Mouse (Mus musculus): Measurements from ENCODE around the gene Sh3pxd2a.

Gene Sh3pxd2a

GRCm38 (mm10) chr19:47304170-47304745 lies 159.9 kb downstream of the Sh3pxd2a start:
- DNase-seq = no peak

DNA sequence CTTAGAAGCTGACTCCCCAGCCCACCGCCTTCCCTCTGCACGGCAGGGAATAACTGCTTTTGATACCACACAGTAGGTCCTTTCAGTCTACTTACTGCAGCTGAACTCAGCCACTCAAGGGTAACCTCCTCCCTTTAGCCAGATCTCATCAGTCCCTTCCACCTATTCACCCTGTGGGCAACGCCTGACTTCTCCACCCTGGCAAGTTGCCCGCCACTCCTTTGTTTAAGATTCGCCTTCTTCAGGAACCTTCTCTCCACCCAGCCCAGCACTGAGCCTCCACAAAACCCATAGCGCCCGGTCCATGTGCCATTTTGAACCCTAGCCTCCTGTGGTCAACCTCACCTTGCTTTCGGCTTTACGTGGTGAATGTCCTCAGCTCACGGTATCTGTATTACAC lies 161.1 kb downstream of the Sh3pxd2a start:
- DNase-seq = peak; percentile 77

DNA sequence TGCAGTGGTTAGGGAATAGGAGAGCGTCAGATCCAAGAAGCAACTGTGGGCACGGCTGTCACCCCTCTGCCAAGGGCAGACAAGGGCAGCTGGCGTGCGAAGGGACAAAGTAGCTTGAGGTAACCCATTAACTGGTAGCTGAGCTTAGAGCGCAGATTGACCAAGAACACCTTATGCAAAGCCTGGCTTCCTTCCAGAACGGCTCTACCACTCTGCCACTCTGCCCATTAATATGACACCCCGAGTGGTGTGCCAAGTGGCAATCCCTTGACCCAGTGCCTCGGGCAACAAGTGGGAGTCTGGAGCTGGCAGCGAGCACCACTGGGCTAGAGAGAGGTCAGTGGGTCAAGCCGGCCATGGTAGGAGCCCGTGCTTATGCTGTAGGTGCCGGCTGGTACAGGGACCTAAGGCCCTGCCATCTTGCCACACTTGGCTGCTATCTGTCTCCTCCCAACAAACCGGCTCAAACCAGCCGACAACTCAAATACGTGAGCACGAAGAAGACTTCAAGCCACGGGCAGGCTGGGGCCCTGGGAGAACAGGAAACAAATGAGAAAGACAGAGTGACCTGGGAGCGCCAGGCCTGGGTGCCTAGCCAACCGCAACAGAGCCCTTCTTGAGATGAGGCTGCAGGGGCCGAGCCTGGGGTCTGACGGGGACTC lies 161.9 kb downstream of the Sh3pxd2a start:
- peak; percentile 72 for DNase-seq

DNA sequence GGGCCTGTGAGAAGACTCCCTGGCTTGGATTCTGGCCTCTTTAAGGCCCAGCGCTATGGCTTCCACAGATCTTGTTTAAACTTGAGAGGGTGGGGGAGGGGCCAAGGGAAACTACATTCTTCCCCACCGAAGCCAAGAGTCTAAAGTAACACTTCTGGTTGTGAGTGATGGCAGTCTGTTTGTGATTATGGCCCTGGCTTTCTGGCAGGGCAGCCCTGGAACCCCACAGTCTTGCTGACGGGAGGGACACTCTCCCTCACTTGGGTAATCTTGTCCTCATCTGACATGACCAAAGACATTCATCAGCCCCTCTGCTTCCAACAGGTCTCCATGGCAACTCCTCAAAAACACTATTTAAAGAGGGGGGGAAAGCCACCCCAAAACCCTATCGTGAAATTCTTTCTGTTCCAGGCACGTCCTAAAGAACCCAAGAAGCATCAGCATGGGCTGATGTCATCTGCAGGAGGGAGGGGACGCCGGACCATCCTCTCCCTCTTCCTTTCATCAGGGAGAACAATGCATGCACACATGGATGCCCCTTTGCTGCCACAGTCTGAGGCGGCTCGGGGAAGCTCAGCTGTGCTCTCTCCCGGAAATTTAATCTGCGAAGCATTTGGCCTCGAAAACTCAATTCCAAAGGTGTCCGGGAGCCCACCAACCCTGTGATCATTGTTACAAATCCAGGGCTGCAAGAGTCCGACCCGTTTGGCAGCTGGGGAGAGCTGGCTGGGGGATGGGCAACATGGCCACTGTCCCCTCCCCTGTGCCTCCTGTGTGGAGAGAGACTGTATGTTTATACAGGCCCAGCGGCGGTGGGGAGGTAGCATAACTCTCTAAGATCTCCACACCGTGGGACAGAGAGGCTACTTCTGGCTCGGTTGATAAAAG lies 162.7 kb downstream of the Sh3pxd2a start:
- DNase-seq = peak; percentile 86

- DNase-seq = no peak
Measured at GRCm38 (mm10) chr19:47298100-47298499, 166.1 kb downstream of the Sh3pxd2a start.

GRCm38 (mm10) chr19:47292451-47292951 lies 171.7 kb downstream of the Sh3pxd2a start:
- peak; percentile 65 for DNase-seq

GRCm38 (mm10) chr19:47291307-47292080 lies 172.7 kb downstream of the Sh3pxd2a start:
- peak; percentile 81 for DNase-seq

DNA sequence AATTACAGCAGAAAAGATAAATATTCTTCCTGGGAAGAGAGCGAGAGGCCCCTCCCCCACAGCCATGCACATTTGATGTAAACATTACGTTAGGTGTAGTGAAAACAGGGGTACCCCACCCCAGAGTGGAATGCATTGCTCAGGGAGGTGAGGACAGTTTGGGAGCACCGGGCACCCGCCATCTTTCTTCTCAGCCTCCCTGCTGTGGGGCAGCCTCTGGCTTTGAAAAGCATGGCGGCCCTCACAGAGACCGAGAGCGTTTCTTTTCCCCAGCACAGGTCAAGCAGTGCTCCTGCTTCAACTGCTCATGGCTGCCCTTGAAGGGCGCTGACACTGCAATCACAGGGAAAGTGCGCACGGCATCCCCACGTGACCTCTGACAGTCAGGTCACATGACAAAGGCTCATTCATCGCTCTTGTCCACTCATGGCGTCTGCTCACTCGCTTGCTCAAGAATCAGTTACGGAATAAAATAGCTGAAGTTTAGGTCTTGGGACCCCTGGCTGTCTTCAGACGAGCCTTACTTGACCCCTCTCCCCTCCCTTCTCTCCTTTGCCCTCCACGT lies 177.2 kb downstream of the Sh3pxd2a start:
- no peak for DNase-seq

- DNase-seq = no peak
Measured at GRCm38 (mm10) chr19:47285581-47285980, 178.6 kb downstream of the Sh3pxd2a start.

- no peak for DNase-seq
Measured at GRCm38 (mm10) chr19:47282688-47283215, 181.4 kb downstream of the Sh3pxd2a start.

DNA sequence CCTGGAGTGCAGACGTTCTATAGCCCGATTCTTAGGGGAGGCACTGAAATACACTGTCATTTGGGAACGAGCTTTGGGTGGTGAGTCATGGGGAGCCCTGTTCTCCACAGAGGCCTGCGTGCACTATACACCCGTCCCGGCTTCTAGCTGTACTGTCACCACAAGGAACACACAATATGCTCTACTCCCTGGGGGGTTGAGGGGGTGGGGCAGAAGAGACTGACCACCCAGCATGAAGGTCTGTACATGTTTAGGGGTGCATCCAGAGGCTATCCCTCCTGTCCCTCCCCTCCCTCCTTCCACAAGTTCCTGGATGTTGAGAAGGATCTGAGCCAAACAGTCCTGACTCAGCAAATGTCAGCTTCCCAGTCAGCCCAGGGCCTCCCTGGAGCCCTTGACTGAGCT lies 182.1 kb downstream of the Sh3pxd2a start:
- DNase-seq = peak; percentile 53

DNA sequence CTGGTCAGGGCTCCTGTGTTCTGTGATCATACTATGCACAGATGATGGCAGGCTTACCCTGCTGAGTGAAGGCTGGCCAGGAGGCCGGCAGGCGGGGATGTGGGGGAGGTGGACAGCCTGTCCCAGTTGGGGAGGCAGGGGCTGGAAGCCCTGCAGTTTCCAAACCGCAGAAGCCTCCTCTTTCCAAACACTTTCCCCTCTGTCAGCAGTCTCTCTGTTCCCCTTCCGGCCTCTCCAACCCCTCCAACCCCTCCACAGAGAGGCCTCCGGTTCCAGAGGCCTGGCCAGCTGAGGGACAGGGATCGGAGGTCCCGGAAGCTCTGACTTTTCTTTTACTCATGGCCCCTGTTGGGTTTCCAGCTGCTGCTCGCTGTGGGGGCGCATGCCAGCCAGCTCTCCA lies 183.3 kb downstream of the Sh3pxd2a start:
- peak; percentile 79 for DNase-seq

DNA sequence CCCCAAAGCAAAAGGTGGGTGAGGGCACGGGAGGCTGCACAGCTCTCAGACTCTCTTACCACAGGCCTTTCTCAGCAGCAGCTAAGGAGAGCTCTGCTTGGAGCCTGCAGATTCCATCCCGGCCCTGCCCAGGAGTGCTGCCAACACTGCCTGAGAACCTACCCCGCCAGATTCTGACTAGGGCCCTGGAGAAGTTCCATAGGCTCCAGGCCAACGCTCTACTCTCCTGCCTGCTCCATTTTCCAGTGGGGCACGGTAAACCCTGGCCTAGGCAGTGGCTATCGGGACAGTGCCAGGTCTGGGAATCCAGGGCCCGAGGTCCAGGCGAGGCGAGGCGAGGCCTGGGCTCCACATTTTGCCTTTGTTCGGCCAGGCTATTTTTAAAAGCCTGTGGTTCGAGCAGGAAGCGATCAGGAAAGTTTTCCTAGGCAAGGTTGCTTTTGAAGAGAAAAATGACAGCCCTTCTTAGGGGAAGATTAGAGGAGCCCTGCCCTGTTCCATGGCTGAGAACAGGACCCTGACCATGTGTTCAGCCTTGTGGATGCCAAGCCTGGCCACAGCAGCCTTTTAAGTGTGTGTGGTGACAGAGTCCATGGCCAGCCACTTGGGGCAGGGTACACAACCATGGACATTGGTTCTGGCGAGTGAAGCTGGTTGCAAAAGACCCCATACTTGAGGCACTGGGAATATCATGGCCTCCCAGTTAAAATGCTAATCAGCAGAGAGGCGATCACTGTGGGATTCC lies 184.2 kb downstream of the Sh3pxd2a start:
- peak; percentile 89 for DNase-seq

DNA sequence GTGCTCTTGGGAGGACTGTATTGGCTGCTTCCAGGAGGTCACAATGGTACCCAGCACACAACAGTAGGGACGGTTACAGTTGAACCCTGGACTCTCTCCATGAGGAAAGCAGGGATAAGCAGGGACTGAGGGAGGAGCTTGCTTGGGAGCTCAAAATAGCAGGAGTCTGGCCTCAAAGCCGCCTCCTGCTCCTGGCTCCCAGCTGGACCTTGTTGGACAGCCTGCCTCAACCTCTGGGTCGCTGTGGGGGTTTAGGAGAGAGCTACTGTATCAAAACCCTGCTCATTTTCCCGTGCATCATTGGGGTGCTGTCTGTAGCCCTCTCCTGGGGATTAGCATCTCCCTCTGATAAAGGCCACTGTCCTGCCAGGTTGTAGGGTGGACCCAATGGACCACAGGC lies 184.8 kb downstream of the Sh3pxd2a start:
- peak; percentile 71 for DNase-seq

DNA sequence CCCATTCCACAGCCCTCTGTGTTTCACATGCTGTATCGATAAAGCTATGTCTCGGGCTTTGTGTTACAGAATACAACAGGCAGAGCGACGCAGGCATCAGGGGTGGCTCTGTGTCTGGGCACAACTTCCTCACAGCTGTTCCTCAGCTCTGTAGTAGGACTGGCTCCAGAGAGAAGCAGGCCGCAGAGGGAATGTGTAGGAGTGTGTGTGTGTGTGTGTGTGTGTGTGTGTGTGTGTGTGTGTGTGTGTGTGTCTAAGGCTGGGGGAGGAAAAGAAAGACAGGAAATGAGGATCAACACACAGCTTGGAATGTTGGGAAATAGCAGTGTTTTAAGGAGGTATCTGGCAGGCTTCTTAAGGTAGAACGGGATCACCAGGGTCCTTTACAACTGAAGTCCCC lies 187.5 kb downstream of the Sh3pxd2a start:
- peak; percentile 78 for DNase-seq

DNA sequence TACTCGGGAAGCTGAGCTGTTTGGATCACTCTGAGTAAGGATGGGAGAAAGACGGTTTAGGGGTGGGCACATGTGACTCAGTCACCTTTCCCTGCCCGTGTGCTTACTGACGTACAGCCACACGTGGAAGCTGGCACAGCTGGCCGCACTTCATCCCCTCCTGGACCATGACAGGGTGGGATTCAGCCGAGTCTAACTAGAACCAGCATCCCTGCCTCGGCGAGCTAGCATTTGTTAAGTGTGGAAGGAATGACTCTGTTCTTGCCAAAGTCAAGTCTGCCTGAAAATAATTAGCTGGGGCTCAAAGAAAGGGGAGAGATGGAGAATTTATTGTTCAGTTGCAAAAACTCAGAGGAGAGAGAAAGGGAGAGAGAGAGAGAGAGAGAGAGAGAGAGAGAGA lies 193.7 kb downstream of the Sh3pxd2a start:
- DNase-seq = no peak

GRCm38 (mm10) chr19:47269729-47270128 lies 194.5 kb downstream of the Sh3pxd2a start:
- peak; percentile 65 for DNase-seq

DNA sequence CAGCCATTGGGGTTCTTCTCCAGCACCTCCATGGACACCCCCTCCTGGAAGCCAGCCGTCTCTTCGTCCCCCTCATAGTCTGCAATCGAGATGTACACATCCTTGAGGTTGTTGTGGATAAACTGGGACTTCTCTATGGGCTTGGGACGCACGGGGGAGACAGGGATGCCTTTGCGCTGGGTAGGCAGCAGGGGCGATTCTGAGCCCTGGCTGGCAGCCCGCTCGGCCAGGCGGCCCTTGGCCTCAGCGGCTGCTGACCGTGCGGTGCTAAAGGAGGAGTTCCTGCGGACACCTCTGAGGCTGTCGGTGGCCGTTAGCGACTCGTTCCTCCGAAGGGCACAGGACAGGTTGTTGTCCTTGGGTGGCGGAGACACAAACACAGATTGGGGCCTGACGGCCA lies 197.1 kb downstream of the Sh3pxd2a start:
- DNase-seq = no peak

DNA sequence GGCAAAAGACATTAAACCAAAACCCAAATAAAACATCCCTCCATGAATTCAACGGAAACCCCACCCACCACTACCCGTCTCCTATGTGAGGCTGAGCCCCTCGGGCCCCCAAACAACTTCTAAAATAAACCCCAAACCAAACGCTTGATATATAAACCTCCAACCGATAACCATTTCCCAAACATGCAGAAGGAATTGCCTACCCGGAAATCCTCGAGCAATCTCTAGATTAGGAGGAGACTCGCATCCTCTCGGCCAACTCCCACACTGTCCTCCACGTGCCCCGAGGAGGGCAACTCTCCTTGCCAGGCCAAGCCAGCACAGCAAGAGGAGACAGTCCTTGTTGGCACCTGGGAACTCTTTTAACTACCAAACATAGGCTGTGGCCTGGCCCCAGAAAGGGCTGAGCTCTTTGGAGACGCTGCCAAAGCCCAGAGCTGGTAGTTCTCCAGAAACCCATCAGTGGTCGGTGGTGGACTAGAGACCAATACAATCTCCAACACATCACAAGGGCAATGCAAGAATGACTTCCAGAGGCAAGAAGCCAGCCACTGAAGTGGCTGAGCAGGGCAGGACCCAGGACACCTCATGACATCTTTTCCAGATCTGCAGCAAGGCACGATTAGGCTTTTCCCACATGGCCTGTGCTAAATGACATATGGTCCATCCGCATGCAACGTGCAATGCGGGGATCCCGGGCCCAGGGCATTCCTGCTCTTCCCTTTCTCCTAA lies 198.0 kb downstream of the Sh3pxd2a start:
- DNase-seq = no peak

GRCm38 (mm10) chr19:47264322-47265092 lies 199.7 kb downstream of the Sh3pxd2a start:
- peak; percentile 92 for DNase-seq

All from lung, postnatal 10 days (tissue).